ENCODE assay signal across 8 mouse cellular contexts in genomic region chr10:116319246-116319645, GRCm38 (mm10). TPM values are rescaled to one million over a fixed set of nuclear protein-coding genes. Genes with fewer than 3 reads are reported as not detected.
DNase-seq lines count a peak whose midpoint lies in the region; ATAC-seq and TF ChIP-seq lines count a peak whose summit lies in the region.

No protein-coding gene starts in this region.

- H3K27me3 ChIP-seq in forebrain, embryonic 10.5 days (ENCODE audit: poor library complexity, severe bottlenecking) = no peaks in the 10 kb centered on the region

- TF ChIP-seq CTCF in lung, adult 2 months (IDR thresholded peaks at IDR 0.05; ENCODE audit: insufficient read depth, low read length) = peak; percentile 46

- DNase-seq in MN1 (ENCODE audit: low spot score) = peak; percentile 90
- DNase-seq in brain, embryonic 18.5 days (ENCODE audit: low read depth, low spot score) = peak; percentile 42
- DNase-seq in forebrain, embryonic 10.5 days (ENCODE audit: extremely low spot score, low spot score) = peak; percentile 58
- peak; percentile 81 to 90 for DNase-seq in heart, postnatal 10 days
- DNase-seq in layer of hippocampus, adult 11-12 months (ENCODE audit: low spot score) = peak; percentile 85
- DNase-seq in lung, adult 2 months = peak; percentile 58
- DNase-seq in right cerebral cortex, adult 18-20 months = peak; percentile 76

- no peaks in the 10 kb centered on the region for H3K4me1 ChIP-seq in forebrain, embryonic 10.5 days
- H3K4me1 ChIP-seq in lung, adult 2 months (ENCODE audit: control insufficient read depth, insufficient read depth, low read length) = peaks cover 14% of the 10 kb centered on the region

- H3K27ac ChIP-seq in forebrain, embryonic 10.5 days = no peak overlapping the region

- no peaks in the 10 kb centered on the region for H3K9me3 ChIP-seq in forebrain, embryonic 10.5 days

- ATAC-seq in monocyte, adult 5-6 weeks (replicated peaks; ENCODE audit: insufficient number of reproducible peaks, low FRiP score, low TSS enrichment, poor library complexity, severe bottlenecking) = no peak

- no peaks in the 10 kb centered on the region for H3K36me3 ChIP-seq in forebrain, embryonic 10.5 days (replicated peaks)

- 24% methylated on average over 12 of the region's 12 CpGs for WGBS in forebrain, embryonic 10.5 days
- 18% methylated on average over 12 of the region's 12 CpGs for WGBS in lung, adult 2 months

- no peak overlapping the region for H3K4me3 ChIP-seq in forebrain, embryonic 10.5 days
- H3K4me3 ChIP-seq in lung, adult 2 months (replicated peaks; ENCODE audit: extremely low read depth, low read depth, low read length) = no peak overlapping the region

- TF ChIP-seq POLR2A in lung, adult 2 months (IDR thresholded peaks at IDR 0.05; ENCODE audit: borderline replicate concordance, extremely low read depth, low read depth, low read length) = no peak

- intact Hi-C loops in heart, postnatal 10 days (cut with DNase I) = loop anchor here (1.0 to 5.0 kb wide), 2 partner anchors 42 to 111 kb away; partner anchors contain the start of gene Ptprb

RNA-seq across cellular contexts. Expression of gene Ptprb, which starts 43.9 kb away (rescaled TPM):
- 1.7 and 2.1 TPM in 2 replicates for polyA plus RNA-seq in forebrain, embryonic 10.5 days (2016; fragmentation: Nextera tagmentation; extraction: Ambion mirVana)
- total RNA-seq in heart, postnatal 10 days (2021) = 10 to 100 TPM; 86.4 to 93.2 TPM
- polyA plus RNA-seq in lung, adult 2 months (2012; rRNA removed) = 75.4 and 83.5 TPM in 2 replicates
- not detected in 3 replicates for total RNA-seq in monocyte, adult 5-6 weeks (2017)

Comparison
In these comparisons a context has a peak if more than half of its experiments do, and no peak if none do; other contexts are left out.
1. RNA of gene Ptprb, which starts 43.9 kb away (total RNA-seq): 86.4 to 93.2 TPM in heart, postnatal 10 days; not detected in monocyte, adult 5-6 weeks; every median in the first group is over 10 times any median in the second.
2. Peak in every context shown above with its lines, with median percentiles within 50 percentile points of each other: DNase-seq.